Mouse (Mus musculus) monocyte, adult 5-6 weeks (primary cell): ENCODE results near the gene Carhsp1. TPM values are rescaled to one million over a fixed set of nuclear protein-coding genes. Genes with fewer than 3 reads are reported as not detected.

Source experiments
- total RNA-seq: library from RNA; stranded (forward); fragments of 200-1000, 200-491, 200-594 nt; gene quantifications from 3 replicates; pipeline ENCODE4 v1.2.3, GENCODE M21; 2017

Carhsp1 gene
- total RNA-seq, 1 experiment from 2014 or later, result 21.1 TPM

Other genes starting within 250 kb of the Carhsp1 start
- not detected in 3 replicates for gene Tmem114, start 247.0 kb downstream of the Carhsp1 start, total RNA-seq
- 6.9 to 11.8 TPM (median 8.0 TPM) in 3 replicates for gene Mettl22, start 201.4 kb downstream of the Carhsp1 start, total RNA-seq
- not detected in 3 replicates for gene Abat, start 158.7 kb downstream of the Carhsp1 start, total RNA-seq
- 54.1 to 79.6 TPM (median 75.7 TPM) in 3 replicates for gene Pmm2, start 34.5 kb downstream of the Carhsp1 start, total RNA-seq
- 5.5 to 11.7 TPM (median 8.6 TPM) in 3 replicates for gene Tmem186, start 34.4 kb downstream of the Carhsp1 start, total RNA-seq
- 2.6 TPM in 1 of 3 replicates, not detected in the others for gene Gm5767, start 8.6 kb upstream of the Carhsp1 start, total RNA-seq
- 178 to 270 TPM (median 178 TPM) in 3 replicates for gene Usp7, start 120.2 kb upstream of the Carhsp1 start, total RNA-seq
- gene 1810013L24Rik, start 157.9 kb upstream of the Carhsp1 start, total RNA-seq, result 111 to 149 TPM (median 140 TPM) in 3 replicates